Mouse (Mus musculus) retina, adult 2 months (tissue): Measurements from ENCODE around the gene Cacna1e.

Experiments used
- DNase-seq: peaks from one replicate; pipeline ENCODE4 v3.0.0-alpha.2; 2012; ENCODE audit warnings: low read depth, low spot score

The Cacna1e gene

DNA sequence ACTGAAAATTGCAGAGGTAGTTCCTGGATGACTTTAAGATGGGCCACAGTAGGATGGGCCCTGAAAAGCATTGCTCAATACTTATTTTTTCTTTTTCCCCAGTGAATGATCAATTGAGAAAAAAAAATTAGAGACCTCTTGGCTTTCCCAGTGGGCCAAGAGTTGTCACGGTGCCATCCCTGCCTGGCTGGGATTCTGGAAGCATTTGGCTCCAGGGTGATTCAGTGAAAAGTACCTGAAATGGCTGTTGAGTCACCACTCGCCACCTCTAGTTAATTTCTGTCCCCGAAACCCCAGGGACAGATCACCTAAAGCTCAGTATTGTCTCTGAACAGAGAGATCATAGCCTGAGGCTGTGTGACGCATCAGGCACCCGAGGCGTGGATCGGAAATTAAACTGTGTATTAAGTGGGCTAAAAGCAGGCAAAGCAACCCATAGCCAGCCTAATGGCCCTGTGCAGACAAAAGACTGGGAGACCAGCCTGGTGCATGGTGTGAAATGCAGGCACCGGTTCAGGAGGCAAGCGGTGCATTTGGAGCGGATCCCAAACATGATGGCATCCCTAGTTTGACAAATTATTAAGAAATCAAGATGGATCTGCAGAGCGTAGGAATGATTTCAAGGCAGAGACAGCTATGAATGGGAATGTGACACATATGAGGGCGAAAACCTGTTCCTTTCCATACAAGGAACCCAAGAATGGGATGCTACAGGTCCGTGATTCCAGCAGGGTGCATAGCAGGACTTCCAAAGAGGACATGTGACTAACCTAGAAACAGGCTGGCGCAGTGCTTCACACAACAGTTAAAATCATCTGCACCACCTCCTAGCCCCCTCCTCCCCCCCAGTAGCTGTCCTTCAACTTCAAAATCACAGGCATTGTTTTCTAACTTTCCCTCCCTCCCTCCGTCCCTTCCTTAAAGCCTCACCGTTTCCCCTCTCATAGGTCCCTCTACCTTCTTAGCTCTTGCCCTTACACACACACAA lies 261.3 kb downstream of the Cacna1e start:
- no peak for DNase-seq

- DNase-seq, result no peak
Observed at GRCm38 (mm10) chr1:154617743-154618455, 266.4 kb downstream of the Cacna1e start.

- no peak for DNase-seq
Observed at GRCm38 (mm10) chr1:154615759-154616158, 268.5 kb downstream of the Cacna1e start.

GRCm38 (mm10) chr1:154608516-154608915 lies 275.8 kb downstream of the Cacna1e start:
- DNase-seq, result no peak

DNA sequence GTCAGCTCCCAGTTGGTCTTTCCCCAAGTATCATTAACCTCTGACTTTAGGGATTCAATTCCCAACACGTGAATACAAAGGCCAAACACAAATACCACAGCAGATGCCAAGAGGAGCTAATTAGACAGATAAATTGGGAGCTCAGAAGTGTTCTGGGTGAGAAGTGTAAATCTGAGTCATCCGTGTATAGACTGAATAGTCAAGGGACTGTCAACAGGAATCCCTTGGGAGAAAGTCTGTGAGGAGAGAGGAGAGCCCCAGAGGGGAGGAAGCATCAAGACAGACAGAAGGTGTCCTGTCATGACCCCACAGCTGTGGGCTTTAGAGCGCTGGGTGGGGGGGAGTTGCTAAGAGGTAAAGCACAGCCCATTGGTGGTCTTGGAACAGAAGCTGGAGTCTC lies 276.9 kb downstream of the Cacna1e start:
- DNase-seq, result no peak

DNA sequence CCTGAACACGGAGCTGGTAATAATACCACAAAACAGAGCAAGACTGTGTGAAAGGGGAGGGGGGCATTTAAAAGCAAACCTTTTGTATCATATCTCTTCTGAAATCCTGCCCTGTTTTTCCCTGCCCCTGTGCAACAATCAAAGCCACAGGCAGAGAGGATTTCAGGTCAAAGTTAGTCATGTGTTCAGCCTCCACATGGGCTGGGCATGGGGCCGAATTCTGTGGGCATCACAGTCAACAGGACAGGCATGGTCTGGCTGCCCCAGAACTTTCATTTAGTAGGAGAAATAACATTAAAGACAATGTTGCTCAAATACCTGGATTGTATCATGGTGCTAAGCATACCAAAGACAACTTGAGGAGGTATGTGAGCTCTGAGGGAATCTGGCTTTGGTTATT lies 278.7 kb downstream of the Cacna1e start:
- DNase-seq, result no peak

- DNase-seq, result no peak
Observed at GRCm38 (mm10) chr1:154603781-154604180, 280.5 kb downstream of the Cacna1e start.

GRCm38 (mm10) chr1:154602531-154602930 lies 281.8 kb downstream of the Cacna1e start:
- no peak for DNase-seq

- no peak for DNase-seq
Observed at GRCm38 (mm10) chr1:154582516-154582915, 301.8 kb downstream of the Cacna1e start.

GRCm38 (mm10) chr1:154579929-154580328 lies 304.4 kb downstream of the Cacna1e start:
- no peak for DNase-seq

DNA sequence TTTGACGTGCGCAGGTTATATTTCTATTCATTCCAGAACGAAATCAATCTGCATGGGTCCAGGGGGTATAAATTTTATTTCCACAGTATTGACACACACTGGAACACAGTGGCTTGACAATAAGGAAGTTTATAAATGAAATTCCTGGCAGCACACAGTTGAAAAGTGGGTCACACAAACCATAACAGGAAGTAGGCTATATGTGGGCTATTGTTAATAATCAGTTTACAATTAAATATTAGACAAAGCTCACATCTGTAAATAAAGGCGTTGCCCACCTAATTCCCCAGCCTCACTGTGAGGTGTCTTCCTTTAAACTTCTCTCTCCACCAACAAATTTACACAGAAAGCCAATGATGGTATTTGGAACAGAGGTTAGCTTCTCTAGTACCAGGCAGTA lies 305.6 kb downstream of the Cacna1e start:
- DNase-seq, result no peak

- no peak for DNase-seq
Observed at GRCm38 (mm10) chr1:154576418-154576817, 307.9 kb downstream of the Cacna1e start.

DNA sequence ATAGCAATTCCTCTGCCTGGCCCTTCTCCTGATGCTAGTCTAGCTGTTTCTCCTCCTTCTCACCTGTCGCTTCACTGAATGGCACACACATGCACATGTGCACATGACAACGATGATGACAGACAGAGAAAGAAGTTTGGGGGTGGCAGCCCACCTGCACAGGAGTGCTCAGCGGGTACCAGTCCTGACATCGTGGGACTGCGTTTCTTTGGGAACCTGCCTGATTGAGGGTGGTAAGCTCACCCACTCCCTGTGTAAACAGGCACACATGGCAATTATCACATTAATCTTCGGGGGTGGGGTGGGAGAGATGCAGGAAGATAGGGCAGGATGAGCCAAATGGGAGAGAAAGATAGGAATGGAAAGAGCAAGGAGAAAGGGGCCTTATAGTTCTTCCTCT lies 318.3 kb downstream of the Cacna1e start:
- DNase-seq, result no peak

DNA sequence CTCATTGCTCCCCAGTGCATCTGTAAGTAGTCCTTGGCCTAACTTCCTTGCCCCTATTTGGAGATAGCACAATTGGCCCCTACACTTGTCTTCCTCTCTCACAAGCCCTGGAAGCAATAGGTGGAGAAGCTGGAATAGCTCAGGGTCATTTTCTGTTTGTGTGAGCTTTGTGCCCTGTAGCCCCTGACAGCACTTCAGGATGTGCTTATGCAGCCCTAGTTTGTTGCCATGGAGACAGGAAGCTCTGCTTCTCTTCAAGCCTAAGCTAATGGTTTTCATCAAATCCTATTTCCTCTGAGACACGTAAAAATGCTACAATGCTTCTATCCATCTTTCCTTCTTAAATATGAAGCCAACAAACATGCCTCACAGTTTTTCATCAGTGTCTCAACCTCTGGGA lies 328.5 kb downstream of the Cacna1e start:
- no peak for DNase-seq

- DNase-seq, result no peak
Observed at GRCm38 (mm10) chr1:154553132-154553531, 331.2 kb downstream of the Cacna1e start.

GRCm38 (mm10) chr1:154537445-154537844 lies 346.9 kb downstream of the Cacna1e start:
- no peak for DNase-seq

DNA sequence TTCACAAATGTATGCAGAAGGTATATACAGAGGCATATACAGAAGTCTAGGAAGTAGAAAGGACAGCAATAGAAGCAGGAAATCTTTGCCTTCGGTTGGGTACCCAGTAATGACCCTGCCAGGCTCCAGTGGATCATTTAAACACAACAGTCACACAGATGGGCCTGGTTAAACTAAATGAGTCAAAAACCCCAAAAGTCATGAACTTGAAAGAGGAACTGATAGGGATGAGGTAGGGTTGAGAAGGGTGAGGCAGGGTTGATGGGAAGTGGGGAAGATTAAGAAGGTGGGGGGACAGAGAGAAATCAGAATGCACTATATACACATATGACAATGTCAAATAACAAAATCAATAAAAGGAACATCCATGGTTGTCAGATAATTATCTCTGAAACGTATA lies 347.5 kb downstream of the Cacna1e start:
- DNase-seq, result no peak

DNA sequence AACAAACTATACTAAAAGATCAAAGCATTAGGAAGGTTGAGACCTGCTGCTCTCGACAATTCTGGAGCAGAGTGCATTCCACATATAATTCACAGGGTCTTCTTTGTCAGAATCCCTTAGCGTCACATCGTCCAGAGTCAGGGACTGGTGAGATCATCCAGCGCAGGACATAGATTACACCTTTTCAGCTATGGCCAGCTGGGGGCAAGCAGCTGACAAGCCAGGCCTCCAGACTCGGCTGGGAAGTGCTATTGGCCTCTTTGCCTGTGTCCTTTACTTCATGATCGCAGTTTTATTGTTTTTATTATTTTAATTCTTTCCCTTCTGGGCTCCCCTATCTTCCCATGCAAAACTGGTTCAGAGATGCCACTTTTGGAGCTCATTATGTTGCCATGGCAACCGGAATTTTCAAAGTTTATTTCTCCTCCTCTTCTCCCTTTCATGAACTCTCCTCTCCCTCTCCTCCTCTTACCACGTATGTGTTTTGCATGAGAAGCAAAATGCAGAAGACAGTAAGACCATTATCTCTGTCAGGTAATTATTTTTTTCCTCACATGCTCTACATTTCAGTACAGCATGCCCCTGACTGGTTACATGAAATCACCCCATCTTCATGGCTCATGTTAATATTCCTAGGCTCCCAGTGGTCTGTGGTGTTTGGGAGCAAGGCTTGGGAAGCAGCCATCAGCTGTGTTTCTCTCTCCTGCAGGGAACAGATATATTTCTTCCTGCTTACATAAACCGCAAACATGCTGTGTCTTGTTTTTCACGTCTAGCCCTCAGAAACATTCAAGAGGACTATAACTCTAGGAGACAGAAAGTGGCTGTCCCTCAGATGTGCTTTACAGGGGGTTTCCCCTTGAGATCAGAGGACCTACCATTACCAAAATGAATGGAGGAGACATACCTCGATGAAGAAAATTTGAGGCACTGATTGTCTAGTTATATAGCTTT lies 351.0 kb downstream of the Cacna1e start:
- no peak for DNase-seq

DNA sequence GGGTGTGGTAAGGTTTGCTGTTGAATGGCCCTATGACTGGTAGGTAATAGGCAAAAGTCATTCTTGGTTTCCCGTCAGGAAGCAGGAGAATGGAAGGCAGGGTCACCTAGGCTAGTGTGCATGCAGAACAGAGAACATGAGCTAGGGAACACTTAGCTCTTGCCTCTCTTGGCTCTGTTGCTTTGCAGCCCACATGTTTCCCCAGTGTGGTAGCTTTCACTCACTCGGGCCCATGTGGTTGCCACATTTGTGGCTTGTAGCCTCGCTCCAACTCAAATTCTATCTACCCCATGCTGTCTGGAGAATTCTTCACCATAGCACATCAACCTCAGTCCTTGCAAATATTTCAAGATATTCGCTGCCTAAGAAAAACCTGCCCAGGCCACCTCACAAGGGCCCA lies 354.6 kb downstream of the Cacna1e start:
- DNase-seq, result no peak

DNA sequence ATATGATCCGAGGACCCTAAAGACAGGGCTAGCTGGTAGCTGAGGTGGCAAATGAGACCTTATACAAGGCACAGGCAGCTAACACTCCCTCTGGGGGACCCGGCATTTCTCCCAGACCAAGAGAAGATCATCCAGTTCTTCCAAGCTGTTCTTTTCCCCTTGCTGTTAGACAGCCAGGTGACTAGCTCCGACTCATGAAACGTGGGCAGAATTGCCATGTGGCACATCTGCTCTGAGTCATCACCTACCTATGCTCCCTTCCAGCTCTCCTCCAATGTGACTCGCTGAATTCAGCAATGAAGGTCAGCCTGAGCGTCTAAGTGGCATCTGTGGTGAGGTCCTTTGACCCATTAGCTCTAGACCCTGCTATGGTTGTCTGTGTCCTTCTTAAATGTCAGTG lies 355.5 kb downstream of the Cacna1e start:
- no peak for DNase-seq

- DNase-seq, result no peak
Observed at GRCm38 (mm10) chr1:154520715-154521114, 363.6 kb downstream of the Cacna1e start.

DNA sequence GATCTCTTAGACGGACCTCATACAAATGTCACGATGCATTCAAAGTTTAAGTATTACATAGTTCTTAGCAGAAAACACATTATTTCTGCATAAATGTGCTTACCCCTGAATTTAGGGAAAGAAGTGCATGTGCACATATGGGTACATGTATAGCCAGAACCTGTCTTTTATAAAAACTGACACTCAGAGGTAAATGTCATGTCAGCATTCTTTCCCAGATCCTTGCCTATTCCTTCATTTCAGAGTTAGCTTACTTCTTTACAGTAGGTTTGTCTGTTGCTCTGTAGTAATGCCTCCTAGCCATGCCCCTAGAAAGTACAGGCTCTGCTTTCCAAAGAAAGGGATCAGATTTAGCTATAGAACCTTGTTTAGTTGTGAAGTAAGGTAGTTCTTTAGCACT lies 369.0 kb downstream of the Cacna1e start:
- DNase-seq, result no peak
